Comparison of ENCODE assay signal across 8 mouse cellular contexts in genomic region chrX:52987905-52988783, GRCm38 (mm10). TPM values are rescaled to one million over a fixed set of nuclear protein-coding genes. Genes with fewer than 3 reads are reported as not detected.
DNase-seq lines count a peak whose midpoint lies in the region; ATAC-seq and TF ChIP-seq lines count a peak whose summit lies in the region.

Gene Hprt (plus strand): TSS chrX:52988137.

- peak; percentile 89 for DNase-seq in A20 (ENCODE audit: low read depth, low spot score)
- DNase-seq in heart, adult 8-10 months (ENCODE audit: low spot score), result peak; percentile 86
- peak; percentile 89 for DNase-seq in kidney, adult 9 months
- DNase-seq in midbrain, postnatal 0 days (ENCODE audit: low spot score), result peak; percentile 83
- peak; percentile 72 to 90 for DNase-seq in spleen, postnatal 10 days (ENCODE audit: low spot score in 2 of 2)

- no peaks in the 10 kb centered on the region for H3K27me3 ChIP-seq in embryonic facial prominence, embryonic 15.5 days
- no peaks in the 10 kb centered on the region for H3K27me3 ChIP-seq in limb, embryonic 15.5 days
- no peaks in the 10 kb centered on the region for H3K27me3 ChIP-seq in midbrain, postnatal 0 days (ENCODE audit: insufficient read depth, low read length)

- TF ChIP-seq POLR2A in bone marrow macrophage, adult 2 months (IDR thresholded peaks at IDR 0.05; ENCODE audit: borderline replicate concordance, low read depth, low read length), result no peak

- no peak for TF ChIP-seq CTCF in bone marrow macrophage, adult 2 months (IDR thresholded peaks at IDR 0.05; ENCODE audit: low read depth, low read length)
- no peak for TF ChIP-seq CTCF in midbrain, postnatal 0 days (IDR thresholded peaks at IDR 0.05)

- peak within 1 kb of the TSS; percentile 85 for H3K27ac ChIP-seq in bone marrow macrophage, adult 2 months (ENCODE audit: insufficient read depth, low read depth, low read length)
- H3K27ac ChIP-seq in embryonic facial prominence, embryonic 15.5 days (replicated peaks), result peak within 1 kb of the TSS; percentile 90
- peak within 1 kb of the TSS; percentile 93 for H3K27ac ChIP-seq in limb, embryonic 15.5 days
- peak within 1 kb of the TSS; percentile 87 for H3K27ac ChIP-seq in midbrain, postnatal 0 days (ENCODE audit: low read depth, low read length)

- H3K9ac ChIP-seq in embryonic facial prominence, embryonic 15.5 days, result peak within 1 kb of the TSS; percentile 62
- peak within 1 kb of the TSS; percentile 60 for H3K9ac ChIP-seq in limb, embryonic 15.5 days
- peak within 1 kb of the TSS; percentile 81 for H3K9ac ChIP-seq in midbrain, postnatal 0 days (replicated peaks; ENCODE audit: low read length, poor library complexity, severe bottlenecking)

- no peaks in the 10 kb centered on the region for H3K36me3 ChIP-seq in embryonic facial prominence, embryonic 15.5 days
- no peaks in the 10 kb centered on the region for H3K36me3 ChIP-seq in limb, embryonic 15.5 days
- no peaks in the 10 kb centered on the region for H3K36me3 ChIP-seq in midbrain, postnatal 0 days (ENCODE audit: insufficient read depth, low read length)

- ATAC-seq in embryonic facial prominence, embryonic 15.5 days (ENCODE audit: insufficient number of reproducible peaks, low FRiP score, low TSS enrichment, low read depth), result peak; percentile 96
- peak; percentile 90 for ATAC-seq in limb, embryonic 15.5 days (ENCODE audit: insufficient number of reproducible peaks, low FRiP score, low TSS enrichment, low read depth)
- peak; percentile 93 for ATAC-seq in midbrain, postnatal 0 days (ENCODE audit: low FRiP score)

- 19% methylated on average over 71 of the region's 72 CpGs for WGBS in embryonic facial prominence, embryonic 15.5 days
- 13% methylated on average over 66 of the region's 72 CpGs for WGBS in limb, embryonic 15.5 days
- WGBS in midbrain, postnatal 0 days, result 23% methylated on average over 59 of the region's 72 CpGs

- H3K4me2 ChIP-seq in embryonic facial prominence, embryonic 15.5 days (replicated peaks), result peak within 1 kb of the TSS; percentile 45
- peak within 1 kb of the TSS; percentile 42 for H3K4me2 ChIP-seq in limb, embryonic 15.5 days
- peak within 1 kb of the TSS; percentile 51 for H3K4me2 ChIP-seq in midbrain, postnatal 0 days (ENCODE audit: low read depth, low read length, poor library complexity, severe bottlenecking)

- no peaks in the 10 kb centered on the region for H3K4me1 ChIP-seq in bone marrow macrophage, adult 2 months (ENCODE audit: control insufficient read depth, insufficient read depth, low read length)
- H3K4me1 ChIP-seq in embryonic facial prominence, embryonic 15.5 days, result no peaks in the 10 kb centered on the region
- no peaks in the 10 kb centered on the region for H3K4me1 ChIP-seq in limb, embryonic 15.5 days
- H3K4me1 ChIP-seq in midbrain, postnatal 0 days (ENCODE audit: insufficient read depth, low read length), result no peaks in the 10 kb centered on the region

- H3K4me3 ChIP-seq in bone marrow macrophage, adult 2 months (ENCODE audit: insufficient read depth, low read length), result peak within 1 kb of the TSS; percentile 85
- peak within 1 kb of the TSS; percentile 63 for H3K4me3 ChIP-seq in embryonic facial prominence, embryonic 15.5 days (replicated peaks)
- peak within 1 kb of the TSS; percentile 61 for H3K4me3 ChIP-seq in limb, embryonic 15.5 days
- peak within 1 kb of the TSS; percentile 61 for H3K4me3 ChIP-seq in midbrain, postnatal 0 days (ENCODE audit: low read depth, low read length)

- H3K9me3 ChIP-seq in embryonic facial prominence, embryonic 15.5 days (replicated peaks), result no peaks in the 10 kb centered on the region
- no peaks in the 10 kb centered on the region for H3K9me3 ChIP-seq in limb, embryonic 15.5 days
- H3K9me3 ChIP-seq in midbrain, postnatal 0 days (ENCODE audit: low read length), result no peaks in the 10 kb centered on the region

RNA-seq across cellular contexts. Expression of gene Hprt, which starts in this region (rescaled TPM):
- polyA plus RNA-seq in bone marrow macrophage, adult 2 months (2012; ENCODE audit: insufficient read depth, insufficient read length, missing spikeins), result 374 and 381 TPM in 2 replicates
- polyA plus RNA-seq in embryonic facial prominence, embryonic 15.5 days (2015; fragmentation: Nextera tagmentation; extraction: Ambion mirVana), result 143 and 149 TPM in 2 replicates
- 10 to 100 TPM; 50.1 to 58.0 (median 53.9) TPM for total RNA-seq in heart, adult 8-10 months (2022)
- 162 and 170 TPM in 2 replicates for polyA plus RNA-seq in limb, embryonic 15.5 days (2015; fragmentation: Nextera tagmentation; extraction: Ambion mirVana)
- total RNA-seq in midbrain, postnatal 0 days (2014; rRNA removed), result 46.5 and 66.8 TPM in 2 replicates
- polyA plus RNA-seq in midbrain, postnatal 0 days (2015; fragmentation: Nextera tagmentation; extraction: Ambion mirVana), result 179 and 183 TPM in 2 replicates

Comparison
In these comparisons a context has a peak if more than half of its experiments do, and no peak if none do; other contexts are left out.
1. Peak in every context shown above with its lines: DNase-seq, ATAC-seq, H3K4me3 ChIP-seq and H3K27ac ChIP-seq.